ENCODE assay signal across 20 mouse cellular contexts in the genomic region with DNA sequence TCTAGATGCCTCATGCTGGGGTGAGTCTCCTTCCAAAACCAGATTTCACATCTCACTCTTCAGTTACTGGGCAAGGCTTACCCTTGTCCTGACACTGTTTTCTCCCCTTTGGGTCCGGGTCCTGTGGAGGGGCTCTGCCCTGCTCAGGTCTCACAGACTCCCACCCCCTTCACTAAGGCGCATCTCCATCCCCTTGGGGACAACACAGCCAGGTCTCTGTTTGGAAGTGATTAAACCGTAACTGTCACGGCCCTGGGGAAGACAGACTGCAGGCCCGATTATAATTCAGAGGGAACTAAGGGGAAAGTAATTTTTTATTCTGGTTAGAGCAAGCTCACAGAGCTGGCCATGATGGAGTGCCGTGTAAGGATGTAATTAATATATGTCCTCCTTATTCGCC. TPM values are rescaled to one million over a fixed set of nuclear protein-coding genes. Genes with fewer than 3 reads are reported as not detected.
A peak's percentile ranks its signal among the peaks of the same experiment; 100 is the strongest.
DNase-seq lines count a peak whose midpoint lies in the region; ATAC-seq lines count a peak whose summit lies in the region.
"Had no signal": no experiment of that assay in that cellular context is flagged by ENCODE, and none has a peak within 500 bp of the region (broad histone marks: within the 10 kb centered on the region; RNA-seq: fewer than 3 reads in every experiment).

No protein-coding gene starts in this region.

- peaks cover 17% of the 10 kb centered on the region for H3K4me1 ChIP-seq in hindbrain, embryonic 12.5 days
- no peaks in the 10 kb centered on the region for H3K4me1 ChIP-seq in hindbrain, embryonic 11.5 days (replicated peaks; ENCODE audit: control insufficient read depth, insufficient read depth, low read length)
- 0 out of 2 replicates have a peak, but pooled peaks cover 9% of the 10 kb centered on the region for H3K4me1 ChIP-seq in midbrain, embryonic 14.5 days (ENCODE audit: control insufficient read depth, insufficient read depth, low read length)
- peaks cover 9% of the 10 kb centered on the region for H3K4me1 ChIP-seq in midbrain, embryonic 10.5 days
- peaks cover 23% of the 10 kb centered on the region for H3K4me1 ChIP-seq in hindbrain, embryonic 13.5 days (replicated peaks)
- H3K4me1 ChIP-seq: embryonic facial prominence, embryonic 12.5 days; forebrain, embryonic 15.5 days; heart, embryonic 10.5 days had no signal

- ATAC-seq in hindbrain, embryonic 12.5 days (ENCODE audit: low FRiP score): 0 out of 2 replicates have a peak, but pooled peaks have one; percentile 22
- no peak for ATAC-seq in hindbrain, embryonic 11.5 days (ENCODE audit: low FRiP score)
- ATAC-seq in midbrain, embryonic 14.5 days (ENCODE audit: low FRiP score, low TSS enrichment): no peak
- no peak for ATAC-seq in hindbrain, embryonic 13.5 days (ENCODE audit: low FRiP score)
- ATAC-seq: activated CD4-positive, CD25-positive, alpha-beta regulatory T cell, adult 4 months; forebrain, embryonic 15.5 days; Patski had no signal

- peaks cover 7% of the 10 kb centered on the region; the same call in 1 of the 2 replicates for H3K27me3 ChIP-seq in hindbrain, embryonic 12.5 days
- H3K27me3 ChIP-seq in hindbrain, embryonic 11.5 days (ENCODE audit: control insufficient read depth, insufficient read depth, low read length): no peaks in the 10 kb centered on the region
- no peaks in the 10 kb centered on the region for H3K27me3 ChIP-seq in midbrain, embryonic 14.5 days (ENCODE audit: control insufficient read depth, insufficient read depth, low read length)
- peaks cover 3% of the 10 kb centered on the region; the same call in 1 of the 2 replicates for H3K27me3 ChIP-seq in midbrain, embryonic 10.5 days (ENCODE audit: low read depth, poor library complexity, severe bottlenecking)
- H3K27me3 ChIP-seq in hindbrain, embryonic 13.5 days: no peaks in the 10 kb centered on the region
- H3K27me3 ChIP-seq: embryonic facial prominence, embryonic 12.5 days; forebrain, embryonic 15.5 days; Patski had no signal

- peak overlapping the region; percentile 49 for H3K27ac ChIP-seq in hindbrain, embryonic 12.5 days
- no peak overlapping the region for H3K27ac ChIP-seq in hindbrain, embryonic 11.5 days (ENCODE audit: low read depth, low read length)
- no peak overlapping the region for H3K27ac ChIP-seq in midbrain, embryonic 14.5 days (replicated peaks; ENCODE audit: low read depth, low read length)
- no peak overlapping the region for H3K27ac ChIP-seq in midbrain, embryonic 10.5 days (replicated peaks)
- H3K27ac ChIP-seq in hindbrain, embryonic 13.5 days: peak overlapping the region; percentile 50; the same call in 1 of the 2 replicates
- H3K27ac ChIP-seq: embryonic facial prominence, embryonic 12.5 days; forebrain, embryonic 15.5 days; heart, embryonic 10.5 days had no signal

- no peaks in the 10 kb centered on the region for H3K36me3 ChIP-seq in hindbrain, embryonic 12.5 days
- no peaks in the 10 kb centered on the region for H3K36me3 ChIP-seq in hindbrain, embryonic 11.5 days (ENCODE audit: control insufficient read depth, insufficient read depth, low read length)
- H3K36me3 ChIP-seq in midbrain, embryonic 14.5 days (ENCODE audit: control insufficient read depth, insufficient read depth, low read length): no peaks in the 10 kb centered on the region
- peaks cover 23% of the 10 kb centered on the region for H3K36me3 ChIP-seq in midbrain, embryonic 10.5 days
- H3K36me3 ChIP-seq in hindbrain, embryonic 13.5 days: no peaks in the 10 kb centered on the region
- H3K36me3 ChIP-seq: forebrain, embryonic 15.5 days had no signal

- H3K4me3 ChIP-seq in hindbrain, embryonic 12.5 days: no peak overlapping the region
- no peak overlapping the region for H3K4me3 ChIP-seq in hindbrain, embryonic 11.5 days (ENCODE audit: low read depth, low read length)
- H3K4me3 ChIP-seq in midbrain, embryonic 14.5 days (replicated peaks; ENCODE audit: low read depth, low read length): no peak overlapping the region
- H3K4me3 ChIP-seq in midbrain, embryonic 10.5 days: no peak overlapping the region
- no peak overlapping the region for H3K4me3 ChIP-seq in hindbrain, embryonic 13.5 days
- H3K4me3 ChIP-seq: embryonic facial prominence, embryonic 12.5 days; forebrain, embryonic 15.5 days; heart, embryonic 10.5 days had no signal

- no peak for DNase-seq in hindbrain, embryonic 11.5 days (ENCODE audit: low spot score)
- peak; percentile 30 for DNase-seq in midbrain, embryonic 14.5 days
- no peak for DNase-seq in midbrain, embryonic 10.5 days (ENCODE audit: low spot score)
- DNase-seq in lung, postnatal 10 days: no peak
- no peak for DNase-seq in layer of hippocampus, adult 18-20 months (ENCODE audit: low spot score in 2 of 2)
- DNase-seq: adrenal gland, postnatal 14 days; cerebellum, adult 11-12 months; cerebellum, adult 9-10 months; cerebellum, postnatal 25 days; gastrocnemius, postnatal 10 days; heart, adult 18-20 months; heart, postnatal 10 days; heart, postnatal 4 days had no signal

- WGBS in hindbrain, embryonic 12.5 days: 47% methylated on average over 7 of the region's 7 CpGs
- 55% methylated on average over 7 of the region's 7 CpGs for WGBS in hindbrain, embryonic 11.5 days
- 40% methylated on average over 7 of the region's 7 CpGs for WGBS in midbrain, embryonic 14.5 days
- 86% methylated on average over 7 of the region's 7 CpGs for WGBS in midbrain, embryonic 10.5 days
- WGBS in hindbrain, embryonic 13.5 days: 36% methylated on average over 7 of the region's 7 CpGs

- no peaks in the 10 kb centered on the region for H3K9me3 ChIP-seq in hindbrain, embryonic 12.5 days (replicated peaks)
- no peaks in the 10 kb centered on the region; the same call in 1 of the 2 replicates for H3K9me3 ChIP-seq in hindbrain, embryonic 11.5 days (ENCODE audit: control insufficient read depth, low read length)
- no peaks in the 10 kb centered on the region for H3K9me3 ChIP-seq in midbrain, embryonic 14.5 days (ENCODE audit: control insufficient read depth, low read length)
- 0 out of 2 replicates have a peak, but pooled peaks cover 3% of the 10 kb centered on the region for H3K9me3 ChIP-seq in midbrain, embryonic 10.5 days (replicated peaks)
- H3K9me3 ChIP-seq in hindbrain, embryonic 13.5 days: no peaks in the 10 kb centered on the region
- H3K9me3 ChIP-seq: embryonic facial prominence, embryonic 12.5 days; forebrain, embryonic 15.5 days; heart, embryonic 10.5 days had no signal

- no peak overlapping the region for H3K4me2 ChIP-seq in hindbrain, embryonic 12.5 days (replicated peaks)
- H3K4me2 ChIP-seq in hindbrain, embryonic 11.5 days (replicated peaks; ENCODE audit: low read depth, low read length): no peak overlapping the region
- H3K4me2 ChIP-seq in midbrain, embryonic 14.5 days (ENCODE audit: low read length): no peak overlapping the region
- no peak overlapping the region for H3K4me2 ChIP-seq in hindbrain, embryonic 13.5 days
- H3K4me2 ChIP-seq: embryonic facial prominence, embryonic 12.5 days; forebrain, embryonic 15.5 days had no signal

- no peak overlapping the region for H3K9ac ChIP-seq in hindbrain, embryonic 12.5 days
- no peak overlapping the region for H3K9ac ChIP-seq in hindbrain, embryonic 11.5 days (ENCODE audit: low read depth, low read length)
- H3K9ac ChIP-seq in midbrain, embryonic 14.5 days (replicated peaks; ENCODE audit: low read length): no peak overlapping the region
- H3K9ac ChIP-seq in hindbrain, embryonic 13.5 days: no peak overlapping the region
- H3K9ac ChIP-seq: embryonic facial prominence, embryonic 12.5 days; forebrain, embryonic 15.5 days had no signal

RNA-seq across cellular contexts. Expression of a gene that starts 45.2 kb away (rescaled TPM):
- 1.1 and 1.5 TPM in 2 replicates for polyA plus RNA-seq in hindbrain, embryonic 12.5 days (2016; fragmentation: Nextera tagmentation; extraction: Ambion mirVana)
- polyA plus RNA-seq in hindbrain, embryonic 11.5 days (2014; fragmentation: Nextera tagmentation; extraction: Ambion mirVana): 0.57 and 0.62 TPM in 2 replicates
- polyA plus RNA-seq in midbrain, embryonic 14.5 days (2014; fragmentation: Nextera tagmentation; extraction: Ambion mirVana): 0.72 TPM in 2 replicates
- polyA plus RNA-seq in midbrain, embryonic 10.5 days (2016; fragmentation: Nextera tagmentation; extraction: Ambion mirVana): 0.89 and 1.0 TPM in 2 replicates
- polyA plus RNA-seq in hindbrain, embryonic 13.5 days (2015; fragmentation: Nextera tagmentation; extraction: Ambion mirVana): 0.92 and 1.1 TPM in 2 replicates
- 10 to 100 TPM; 23.9 TPM for total RNA-seq in layer of hippocampus, adult 18-20 months (2021)
- polyA plus RNA-seq: Patski had no signal

RNA-seq across cellular contexts. Expression of a gene that starts 46.8 kb away (rescaled TPM):
- 5.0 and 6.5 TPM in 2 replicates for polyA plus RNA-seq in hindbrain, embryonic 12.5 days (2016; fragmentation: Nextera tagmentation; extraction: Ambion mirVana)
- polyA plus RNA-seq in hindbrain, embryonic 11.5 days (2014; fragmentation: Nextera tagmentation; extraction: Ambion mirVana): 9.4 and 9.5 TPM in 2 replicates
- polyA plus RNA-seq in midbrain, embryonic 14.5 days (2014; fragmentation: Nextera tagmentation; extraction: Ambion mirVana): 4.4 and 4.9 TPM in 2 replicates
- polyA plus RNA-seq in midbrain, embryonic 10.5 days (2016; fragmentation: Nextera tagmentation; extraction: Ambion mirVana): 7.4 and 8.4 TPM in 2 replicates
- 3.9 and 4.5 TPM in 2 replicates for polyA plus RNA-seq in hindbrain, embryonic 13.5 days (2015; fragmentation: Nextera tagmentation; extraction: Ambion mirVana)
- total RNA-seq in layer of hippocampus, adult 18-20 months (2021): 10 to 100 TPM; 28.8 to 29.5 TPM

Comparison
In these comparisons a context has a peak if more than half of its experiments do, and no peak if none do; other contexts are left out.
1. H3K27ac ChIP-seq: peak in hindbrain, embryonic 12.5 days (single experiment) and hindbrain, embryonic 13.5 days (single experiment); none in hindbrain, embryonic 11.5 days (single experiment), midbrain, embryonic 14.5 days (single experiment) and midbrain, embryonic 10.5 days (single experiment).